ENCODE assay signal across 9 mouse cellular contexts in the genomic region with DNA sequence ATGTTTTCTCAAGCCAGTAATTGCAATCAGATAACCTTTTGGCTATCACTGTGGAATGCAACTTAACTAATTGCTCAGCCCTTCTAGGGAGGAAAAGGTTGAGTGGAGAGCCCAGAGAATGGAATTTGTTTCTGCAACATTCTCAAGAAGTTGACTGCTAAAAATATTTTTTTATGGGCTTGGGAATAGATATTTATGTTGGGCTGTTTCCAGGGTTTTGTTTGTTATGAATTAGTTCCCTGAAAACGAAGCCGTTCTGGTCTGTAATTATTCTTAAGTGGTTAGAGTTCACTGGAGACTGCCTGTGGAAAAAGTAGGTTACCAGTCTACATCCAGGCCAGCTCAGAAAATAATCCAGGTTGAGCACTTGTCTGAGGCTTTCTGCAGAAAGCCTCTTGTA. TPM values are rescaled to one million over a fixed set of nuclear protein-coding genes. Genes with fewer than 3 reads are reported as not detected.
DNase-seq lines count a peak whose midpoint lies in the region; ATAC-seq and TF ChIP-seq lines count a peak whose summit lies in the region.
"Had no signal": no experiment of that assay in that cellular context is flagged by ENCODE, and none has a peak within 500 bp of the region (broad histone marks: within the 10 kb centered on the region; RNA-seq: fewer than 3 reads in every experiment).

No protein-coding gene starts in this region.

- POLR2A ChIA-PET in Patski (lab: Charles Lee): interaction anchor here (0.6 to 6.2 kb wide), 13 partner anchors 9 to 169 kb away, joined by 3 to 85 read pairs (median 8); a partner anchor contains a TSS

- TF ChIP-seq CTCF in Patski (IDR thresholded peaks at IDR 0.05): no peak

- peak overlapping the region; percentile 99; the same call in 1 of the 2 replicates for H3K4me2 ChIP-seq in hindbrain, embryonic 16.5 days (ENCODE audit: low read length)
- H3K4me2 ChIP-seq in midbrain, embryonic 12.5 days (replicated peaks): peak overlapping the region; percentile 61

- no peaks in the 10 kb centered on the region for H3K9me3 ChIP-seq in heart, embryonic 10.5 days
- H3K9me3 ChIP-seq in hindbrain, embryonic 16.5 days (ENCODE audit: control insufficient read depth, low read length): no peaks in the 10 kb centered on the region
- no peaks in the 10 kb centered on the region for H3K9me3 ChIP-seq in midbrain, embryonic 12.5 days

- no peak for DNase-seq in heart, embryonic 10.5 days (ENCODE audit: low spot score)
- no peak for DNase-seq in heart, postnatal 36 days
- DNase-seq in Patski (ENCODE audit: low read depth, low spot score): peak; percentile 78
- no peak for DNase-seq in embryo, embryonic 9.5 days (ENCODE audit: extremely low spot score)
- DNase-seq in cerebellum, postnatal 36 days: no peak
- DNase-seq in ovary, postnatal 10 days (ENCODE audit: low spot score): no peak

- H3K27me3 ChIP-seq in heart, embryonic 10.5 days (ENCODE audit: insufficient read depth, poor library complexity, severe bottlenecking): no peaks in the 10 kb centered on the region
- no peaks in the 10 kb centered on the region for H3K27me3 ChIP-seq in Patski
- H3K27me3 ChIP-seq in hindbrain, embryonic 16.5 days (replicated peaks; ENCODE audit: control insufficient read depth, insufficient read depth, low read length): no peaks in the 10 kb centered on the region
- no peaks in the 10 kb centered on the region for H3K27me3 ChIP-seq in midbrain, embryonic 12.5 days
- H3K27me3 ChIP-seq: CH12.LX had no signal

- peaks cover 16% of the 10 kb centered on the region for H3K4me1 ChIP-seq in heart, embryonic 10.5 days
- H3K4me1 ChIP-seq in hindbrain, embryonic 16.5 days (ENCODE audit: control insufficient read depth, insufficient read depth, low read depth, low read length): peaks cover 8% of the 10 kb centered on the region
- peaks cover 15% of the 10 kb centered on the region for H3K4me1 ChIP-seq in midbrain, embryonic 12.5 days

- no peak overlapping the region for H3K27ac ChIP-seq in heart, embryonic 10.5 days
- no peak overlapping the region for H3K27ac ChIP-seq in hindbrain, embryonic 16.5 days (ENCODE audit: low read depth, low read length)
- H3K27ac ChIP-seq in midbrain, embryonic 12.5 days (replicated peaks): no peak overlapping the region

- ATAC-seq in Patski: no peak
- no peak for ATAC-seq in hindbrain, embryonic 16.5 days
- no peak for ATAC-seq in midbrain, embryonic 12.5 days (ENCODE audit: low FRiP score, low read depth)

- WGBS in heart, embryonic 10.5 days: 36% methylated on average over 2 of the region's 2 CpGs
- 59% methylated on average over 2 of the region's 2 CpGs for WGBS in hindbrain, embryonic 16.5 days
- WGBS in midbrain, embryonic 12.5 days: 90% methylated on average over 2 of the region's 2 CpGs

- intact Hi-C loops in heart, postnatal 36 days (cut with DNase I): loop anchor here (10.0 kb wide), 1 partner anchor 228 kb away; a partner anchor contains a TSS

- H3K4me3 ChIP-seq in heart, embryonic 10.5 days: peak overlapping the region; percentile 83; the same call in 1 of the 2 replicates
- H3K4me3 ChIP-seq in hindbrain, embryonic 16.5 days (ENCODE audit: low read length): no peak overlapping the region; the same call in 1 of the 2 replicates
- peak overlapping the region; percentile 73; the same call in 1 of the 2 replicates for H3K4me3 ChIP-seq in midbrain, embryonic 12.5 days

- H3K36me3 ChIP-seq in heart, embryonic 10.5 days: no peaks in the 10 kb centered on the region
- no peaks in the 10 kb centered on the region for H3K36me3 ChIP-seq in hindbrain, embryonic 16.5 days (ENCODE audit: control insufficient read depth, insufficient read depth, low read length)
- H3K36me3 ChIP-seq in midbrain, embryonic 12.5 days: no peaks in the 10 kb centered on the region

- in situ Hi-C loops in Patski (cut with MboI; ENCODE audit: low pct_unique_long_range_greater_than_20kb): loop anchor here (5.0 kb wide), 1 partner anchor 154 kb away; no protein-coding TSS in a partner anchor

- CTCF ChIA-PET in Patski (lab: Charles Lee): interaction anchor here (0.9 to 6.0 kb wide), 7 partner anchors 10 to 171 kb away, joined by 3 to 46 read pairs (median 6); no protein-coding TSS in a partner anchor

- H3K9ac ChIP-seq in hindbrain, embryonic 16.5 days (ENCODE audit: low read depth, low read length): peak overlapping the region; percentile 13; the same call in 1 of the 2 replicates
- no peak overlapping the region for H3K9ac ChIP-seq in midbrain, embryonic 12.5 days (replicated peaks)

RNA-seq across cellular contexts. Expression of a gene that starts 1.6 kb away (rescaled TPM):
- polyA plus RNA-seq in heart, embryonic 10.5 days (2016; fragmentation: Nextera tagmentation; extraction: Ambion mirVana): 11.1 and 15.1 TPM in 2 replicates
- total RNA-seq in heart, postnatal 36 days (2021): 1 to 10 TPM; 3.8 to 4.3 TPM
- 630 TPM for polyA plus RNA-seq in Patski (2021)
- polyA plus RNA-seq in hindbrain, embryonic 16.5 days (2015; fragmentation: Nextera tagmentation; extraction: Ambion mirVana): 7.6 and 8.5 TPM in 2 replicates
- polyA plus RNA-seq in midbrain, embryonic 12.5 days (2016; fragmentation: Nextera tagmentation; extraction: Ambion mirVana): 22.5 and 22.6 TPM in 2 replicates

RNA-seq across cellular contexts. Expression of a gene that starts 13.8 kb away (rescaled TPM):
- polyA plus RNA-seq in heart, embryonic 10.5 days (2016; fragmentation: Nextera tagmentation; extraction: Ambion mirVana): 412 and 477 TPM in 2 replicates
- 100 to 1,000 TPM; 132 to 153 TPM for total RNA-seq in heart, postnatal 36 days (2021)
- 581 TPM for polyA plus RNA-seq in Patski (2021)
- polyA plus RNA-seq in hindbrain, embryonic 16.5 days (2015; fragmentation: Nextera tagmentation; extraction: Ambion mirVana): 297 and 315 TPM in 2 replicates
- polyA plus RNA-seq in midbrain, embryonic 12.5 days (2016; fragmentation: Nextera tagmentation; extraction: Ambion mirVana): 401 and 415 TPM in 2 replicates

RNA-seq across cellular contexts. Expression of a gene that starts 51.7 kb away (rescaled TPM):
- 14.7 and 14.9 TPM in 2 replicates for polyA plus RNA-seq in heart, embryonic 10.5 days (2016; fragmentation: Nextera tagmentation; extraction: Ambion mirVana)
- total RNA-seq in heart, postnatal 36 days (2021): 10 to 100 TPM; 15.5 to 17.1 TPM
- 135 TPM for polyA plus RNA-seq in Patski (2021)
- polyA plus RNA-seq in hindbrain, embryonic 16.5 days (2015; fragmentation: Nextera tagmentation; extraction: Ambion mirVana): 13.0 and 14.8 TPM in 2 replicates
- polyA plus RNA-seq in midbrain, embryonic 12.5 days (2016; fragmentation: Nextera tagmentation; extraction: Ambion mirVana): 18.2 and 19.8 TPM in 2 replicates

Comparison
In these comparisons a context has a peak if more than half of its experiments do, and no peak if none do; other contexts are left out.
1. RNA of a gene that starts 1.6 kb away (polyA plus RNA-seq): 630 TPM in Patski (single experiment); 22.5 to 22.6 TPM in midbrain, embryonic 12.5 days, 11.1 to 15.1 TPM in heart, embryonic 10.5 days and 7.6 to 8.5 TPM in hindbrain, embryonic 16.5 days; every median in the first group is over 10 times any median in the second.